ENCODE assay signal across 18 mouse cellular contexts in the genomic region with DNA sequence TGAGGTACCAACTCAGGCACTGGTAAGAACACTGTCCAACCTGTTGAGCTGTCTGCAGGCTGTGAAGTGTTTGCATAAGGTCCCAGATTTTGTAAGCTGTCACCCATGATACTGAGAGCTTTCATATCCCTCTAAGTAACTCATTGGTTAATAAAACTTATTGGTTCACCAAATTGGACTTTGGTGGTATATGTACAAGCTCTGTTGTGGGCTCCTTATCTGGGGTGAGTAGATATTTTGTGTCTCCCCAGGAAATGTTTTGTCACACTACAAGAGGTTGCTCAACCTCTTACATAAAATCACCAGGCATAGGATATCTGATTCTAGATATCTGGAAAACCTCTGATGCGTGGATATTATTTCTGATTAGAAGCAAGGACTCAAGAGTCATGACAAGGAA.
"Had no signal": no experiment of that assay in that cellular context is flagged by ENCODE, and none has a peak within 500 bp of the region (broad histone marks: within the 10 kb centered on the region; RNA-seq: fewer than 3 reads in every experiment).

No protein-coding gene starts in this region.

- DNase-seq: gastrocnemius, adult 2 months; gastrocnemius, postnatal 10 days; gastrocnemius, postnatal 25 days; heart, adult 11 months; heart, adult 2 months; heart, postnatal 14 days; heart, postnatal 36 days; kidney, adult 11 months; kidney, adult 2 months; kidney, adult 9 months; kidney, postnatal 25 days; kidney, postnatal 4 days; layer of hippocampus, adult 9-11 months; layer of hippocampus, postnatal 36 days; left cerebral cortex, postnatal 4 days had no signal

- ATAC-seq: hindbrain, postnatal 0 days; intestine, embryonic 16.5 days; liver, embryonic 12.5 days had no signal
